8 mouse cellular contexts compared by ENCODE assay signal in the genomic region with DNA sequence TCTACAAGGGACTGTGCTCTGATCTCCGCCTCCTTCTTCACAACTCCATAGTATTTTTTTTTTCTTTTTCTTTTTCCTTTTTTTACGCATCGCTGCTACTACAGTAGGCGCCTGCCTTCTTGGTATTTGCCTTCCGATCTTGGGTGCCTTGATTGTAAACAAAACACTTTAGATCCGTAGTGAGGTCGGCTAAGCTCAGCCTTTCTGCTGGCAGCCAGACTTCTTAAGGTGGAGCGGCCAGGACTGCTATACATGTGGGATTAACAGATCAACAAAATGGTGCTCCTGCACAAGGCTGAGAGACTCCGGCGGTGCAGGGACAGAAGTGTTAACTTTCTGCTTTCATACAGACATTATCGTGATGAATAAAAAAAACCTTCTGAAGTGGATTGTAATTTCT. TPM values are rescaled to one million over a fixed set of nuclear protein-coding genes. Genes with fewer than 3 reads are reported as not detected.
A peak's percentile ranks its signal among the peaks of the same experiment; 100 is the strongest.
DNase-seq lines count a peak whose midpoint lies in the region; ATAC-seq lines count a peak whose summit lies in the region.

No protein-coding gene starts in this region.

- H3K9me3 ChIP-seq in limb, embryonic 15.5 days, result no peaks in the 10 kb centered on the region
- no peaks in the 10 kb centered on the region for H3K9me3 ChIP-seq in midbrain, embryonic 16.5 days (replicated peaks; ENCODE audit: control insufficient read depth, low read length, poor library complexity, severe bottlenecking)

- H3K36me3 ChIP-seq in limb, embryonic 15.5 days, result no peaks in the 10 kb centered on the region
- no peaks in the 10 kb centered on the region for H3K36me3 ChIP-seq in midbrain, embryonic 16.5 days (ENCODE audit: control insufficient read depth, insufficient read depth, low read length)

- peak overlapping the region; percentile 76 for H3K4me2 ChIP-seq in limb, embryonic 15.5 days
- H3K4me2 ChIP-seq in midbrain, embryonic 16.5 days (ENCODE audit: low read length), result peak overlapping the region; percentile 47

- H3K4me1 ChIP-seq in brown adipose tissue, adult 24 weeks (ENCODE audit: control insufficient read depth, insufficient read depth, insufficient read length, low read length), result no peaks in the 10 kb centered on the region; the same call in none of the 2 replicates
- H3K4me1 ChIP-seq in limb, embryonic 15.5 days, result peaks cover 15% of the 10 kb centered on the region
- peaks cover 16% of the 10 kb centered on the region for H3K4me1 ChIP-seq in midbrain, embryonic 16.5 days (ENCODE audit: control insufficient read depth, insufficient read depth, low read length)

- H3K4me3 ChIP-seq in brown adipose tissue, adult 24 weeks (ENCODE audit: insufficient read depth, low read depth, low read length), result peak overlapping the region; percentile 69
- H3K4me3 ChIP-seq in limb, embryonic 15.5 days, result peak overlapping the region; percentile 49
- peak overlapping the region; percentile 28 for H3K4me3 ChIP-seq in midbrain, embryonic 16.5 days (ENCODE audit: low read depth, low read length)

- WGBS in limb, embryonic 15.5 days, result under 1% methylated on average over 11 of the region's 11 CpGs
- 1% methylated on average over 11 of the region's 11 CpGs for WGBS in midbrain, embryonic 16.5 days

- peak; percentile 44 to 49 for DNase-seq in left cerebral cortex, adult 18-20 months (ENCODE audit: low spot score in 2 of 2)
- no peak for DNase-seq in left cerebral cortex, adult 11 months (ENCODE audit: low spot score)
- DNase-seq in gastrocnemius, adult 8-10 months (ENCODE audit: low spot score in 2 of 2), result peak; percentile 52 to 56
- peak; percentile 42 for DNase-seq in telencephalon, adult 2 months (ENCODE audit: low read depth, low spot score)

- ATAC-seq in inflammation-experienced regulatory T-cells, adult 6 months, result peak; percentile 34
- ATAC-seq in limb, embryonic 15.5 days (ENCODE audit: insufficient number of reproducible peaks, low FRiP score, low TSS enrichment, low read depth), result no peak
- no peak for ATAC-seq in midbrain, embryonic 16.5 days

- no peaks in the 10 kb centered on the region for H3K27me3 ChIP-seq in limb, embryonic 15.5 days
- H3K27me3 ChIP-seq in midbrain, embryonic 16.5 days (ENCODE audit: control insufficient read depth, insufficient read depth, low read depth, low read length), result no peaks in the 10 kb centered on the region

- peak overlapping the region; percentile 41; the same call in 1 of the 2 replicates for H3K9ac ChIP-seq in limb, embryonic 15.5 days
- 0 out of 2 replicates have a peak overlapping the region, but pooled peaks have one; percentile 2 for H3K9ac ChIP-seq in midbrain, embryonic 16.5 days (ENCODE audit: low read depth, low read length)

- H3K27ac ChIP-seq in brown adipose tissue, adult 24 weeks (replicated peaks; ENCODE audit: low read depth, low read length), result peak overlapping the region; percentile 56; the same call in 1 of the 2 replicates
- peak overlapping the region; percentile 78 for H3K27ac ChIP-seq in limb, embryonic 15.5 days
- no peak overlapping the region for H3K27ac ChIP-seq in midbrain, embryonic 16.5 days (ENCODE audit: low read length)

RNA-seq across cellular contexts. Expression of a gene that starts 3.1 kb away (rescaled TPM):
- total RNA-seq in left cerebral cortex, adult 18-20 months (2021), result 10 to 100 TPM; 38.2 to 40.5 TPM
- 17.1 and 20.7 TPM in 2 replicates for polyA plus RNA-seq in brown adipose tissue, adult 24 weeks (2012; ENCODE audit: insufficient read depth, insufficient read length, missing spikeins)
- total RNA-seq in gastrocnemius, adult 8-10 months (2022), result 10 to 100 TPM; 30.9 to 37.5 (median 33.1) TPM
- 10 to 100 TPM; 29.4 to 55.7 (median 51.9) TPM for polyA plus RNA-seq in inflammation-experienced regulatory T-cells, adult 6 months (2017; shearing (Covaris generic))
- polyA plus RNA-seq in limb, embryonic 15.5 days (2015; fragmentation: Nextera tagmentation; extraction: Ambion mirVana), result 19.4 and 20.5 TPM in 2 replicates
- polyA plus RNA-seq in midbrain, embryonic 16.5 days (2015; fragmentation: Nextera tagmentation; extraction: Ambion mirVana), result 20.7 and 22.6 TPM in 2 replicates

RNA-seq across cellular contexts. Expression of a gene that starts 18.7 kb away (rescaled TPM):
- total RNA-seq in left cerebral cortex, adult 18-20 months (2021), result 10 to 100 TPM; 28.8 to 32.1 TPM
- polyA plus RNA-seq in brown adipose tissue, adult 24 weeks (2012; ENCODE audit: insufficient read depth, insufficient read length, missing spikeins), result 3.5 and 4.8 TPM in 2 replicates
- total RNA-seq in gastrocnemius, adult 8-10 months (2022), result 1 to 10 TPM; 3.6 to 5.4 (median 4.7) TPM
- 1 to 10 TPM; 5.7 to 9.1 (median 6.8) TPM for polyA plus RNA-seq in inflammation-experienced regulatory T-cells, adult 6 months (2017; shearing (Covaris generic))
- polyA plus RNA-seq in limb, embryonic 15.5 days (2015; fragmentation: Nextera tagmentation; extraction: Ambion mirVana), result 7.2 and 7.7 TPM in 2 replicates
- 44.7 and 46.8 TPM in 2 replicates for polyA plus RNA-seq in midbrain, embryonic 16.5 days (2015; fragmentation: Nextera tagmentation; extraction: Ambion mirVana)
